Mouse (Mus musculus): Measurements from ENCODE around the gene Nelfcd. TPM values are rescaled to one million over a fixed set of nuclear protein-coding genes. Genes with fewer than 3 reads are reported as not detected.

The Nelfcd gene
- total and polyA plus RNA-seq, 3 experiments = 43.6 to 45.0 (median 44.9) TPM

DNA sequence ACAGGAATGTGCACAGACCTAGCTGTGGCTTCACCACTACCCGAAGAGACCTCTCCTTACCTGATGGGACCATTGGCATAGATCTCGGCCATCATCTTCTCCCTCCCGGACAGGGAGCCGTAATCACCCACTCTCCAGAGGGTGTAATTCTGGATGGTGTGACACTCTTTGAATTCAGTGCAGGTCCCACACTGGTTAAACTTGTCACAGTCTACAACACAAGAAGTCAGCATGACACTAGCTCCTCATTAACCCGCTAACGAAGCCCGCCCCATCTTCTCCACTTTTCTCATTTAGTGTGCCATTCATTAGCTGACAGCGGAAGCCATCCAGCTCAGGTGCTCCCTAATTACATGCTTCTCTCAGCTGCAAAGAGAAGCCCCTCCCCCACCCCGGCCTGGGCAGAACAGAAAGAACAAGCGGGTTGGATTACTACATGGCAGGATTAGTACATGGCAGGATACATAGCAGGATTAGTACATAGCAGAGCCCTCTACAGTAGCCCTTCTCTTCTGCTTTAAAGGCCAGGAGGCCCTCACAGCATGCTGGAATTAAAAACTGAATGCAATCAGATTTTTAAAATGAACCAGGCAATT, 13.5 kb downstream of the Nelfcd start:
- DNase-seq (ENCODE audit: low spot score) (no peak), ATAC-seq (ENCODE audit: extremely low read depth, insufficient number of reproducible peaks, low FRiP score, poor library complexity, severe bottlenecking) (no peak)
- no peaks in the 10 kb centered on the region for H3K9me3 ChIP-seq (replicated peaks)
- 0 out of 2 replicates have a peak, but pooled peaks cover 3% of the 10 kb centered on the region for H3K4me1 ChIP-seq (ENCODE audit: insufficient read depth, low read depth, low read length)
- TF ChIP-seq CTCF (IDR thresholded peaks at IDR 0.05; ENCODE audit: low read depth, low read length) = no peak
- TF ChIP-seq POLR2AphosphoS5 (IDR thresholded peaks at IDR 0.05; ENCODE audit: insufficient replicate concordance, low read depth, low read length) = no peak
- TF ChIP-seq TAL1 (conservative IDR thresholded peaks at IDR 0.05; ENCODE audit: low read depth, low read length) = no peak
- no peak for TF ChIP-seq GATA1 (IDR thresholded peaks at IDR 0.05; ENCODE audit: borderline replicate concordance, low read length)
- no peak for TF ChIP-seq GATA2 (IDR thresholded peaks at IDR 0.05; ENCODE audit: borderline replicate concordance, low read depth, low read length)
- H3K36me3 ChIP-seq (replicated peaks) = peaks cover 84% of the 10 kb centered on the region
- no peaks in the 10 kb centered on the region for H3K27me3 ChIP-seq (ENCODE audit: insufficient read depth, low read length)
- H3K4me3 ChIP-seq (ENCODE audit: low read depth, low read length) = no peak overlapping the region

DNA sequence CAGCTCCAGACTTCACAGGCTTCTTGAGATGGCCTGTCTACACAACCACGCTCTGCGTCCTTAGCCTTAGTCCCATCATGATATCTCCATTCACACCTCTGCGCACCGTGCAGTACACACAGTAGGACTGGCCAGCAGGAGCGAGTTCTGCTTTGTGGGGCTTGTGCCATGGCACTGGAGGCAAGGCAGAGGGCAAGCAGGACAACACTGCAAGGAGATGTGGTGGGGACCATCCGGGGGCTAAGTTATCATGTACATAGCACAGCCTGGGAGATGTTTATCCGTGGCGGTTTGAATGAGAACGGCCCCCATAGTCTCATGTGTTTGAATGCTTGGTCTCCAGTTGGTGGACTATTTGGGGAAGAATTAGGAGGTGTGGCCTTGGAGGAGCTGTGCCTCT, 19.3 kb downstream of the Nelfcd start:
- no peak for ATAC-seq (ENCODE audit: extremely low read depth, insufficient number of reproducible peaks, low FRiP score, poor library complexity, severe bottlenecking)
- Histone ChIP-seq H3K4me1 (ENCODE audit: insufficient read depth, low read depth, low read length) (peaks cover 26% of the 10 kb centered on the region), H3K9me3 (replicated peaks) (no peaks in the 10 kb centered on the region), H3K36me3 (replicated peaks) (peaks cover 64% of the 10 kb centered on the region), H3K27me3 (ENCODE audit: insufficient read depth, low read length) (peaks cover 21% of the 10 kb centered on the region; the same call in 1 of the 2 replicates), H3K4me3 (ENCODE audit: low read depth, low read length) (no peak overlapping the region)
- TF ChIP-seq TAL1 (conservative IDR thresholded peaks at IDR 0.05; ENCODE audit: low read depth, low read length) = no peak
- no peak for TF ChIP-seq POLR2AphosphoS5 (IDR thresholded peaks at IDR 0.05; ENCODE audit: insufficient replicate concordance, low read depth, low read length)
- DNase-seq (ENCODE audit: low spot score) = no peak

DNA sequence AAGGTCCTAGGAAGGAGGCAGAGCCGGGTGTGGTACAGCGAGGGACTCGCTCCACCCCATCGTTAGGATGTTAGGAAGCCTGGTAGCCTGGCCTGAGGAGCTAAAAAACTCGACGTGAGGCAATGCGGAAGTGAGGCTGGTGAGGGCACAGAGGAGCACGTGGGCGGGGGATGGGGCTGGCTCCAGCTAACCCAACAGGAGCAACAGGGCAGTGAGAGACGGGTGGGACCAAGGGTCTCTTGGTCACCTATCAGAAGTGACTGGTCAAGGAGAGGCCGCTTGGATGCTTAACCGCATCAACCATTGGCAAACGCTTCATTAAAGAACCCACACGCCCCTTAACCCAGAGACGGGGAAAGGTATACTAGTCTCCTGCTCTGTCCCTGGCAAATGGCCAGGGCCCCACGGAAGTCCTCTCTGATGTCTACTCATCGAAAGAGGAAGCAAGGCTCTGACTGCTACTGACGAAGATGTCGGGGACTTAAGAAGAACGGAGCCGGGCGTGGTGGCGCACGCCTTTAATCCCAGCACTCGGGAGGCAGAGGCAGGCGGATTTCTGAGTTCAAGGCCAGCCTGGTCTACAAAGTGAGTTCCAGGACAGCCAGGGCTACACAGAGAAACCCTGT, 20.6 kb downstream of the Nelfcd start:
- Histone ChIP-seq H3K27me3 (ENCODE audit: insufficient read depth, low read length) (peaks cover 24% of the 10 kb centered on the region), H3K36me3 (replicated peaks) (peaks cover 56% of the 10 kb centered on the region), H3K4me3 (ENCODE audit: low read depth, low read length) (no peak overlapping the region), H3K4me1 (ENCODE audit: insufficient read depth, low read depth, low read length) (peaks cover 26% of the 10 kb centered on the region), H3K9me3 (replicated peaks) (no peaks in the 10 kb centered on the region)
- ATAC-seq (ENCODE audit: extremely low read depth, insufficient number of reproducible peaks, low FRiP score, poor library complexity, severe bottlenecking) = no peak
- no peak for DNase-seq (ENCODE audit: low spot score)
- TF ChIP-seq TAL1 (conservative IDR thresholded peaks at IDR 0.05; ENCODE audit: low read depth, low read length) = no peak
- no peak for TF ChIP-seq GATA2 (IDR thresholded peaks at IDR 0.05; ENCODE audit: borderline replicate concordance, low read depth, low read length)
- no peak for TF ChIP-seq POLR2AphosphoS5 (IDR thresholded peaks at IDR 0.05; ENCODE audit: insufficient replicate concordance, low read depth, low read length)

DNA sequence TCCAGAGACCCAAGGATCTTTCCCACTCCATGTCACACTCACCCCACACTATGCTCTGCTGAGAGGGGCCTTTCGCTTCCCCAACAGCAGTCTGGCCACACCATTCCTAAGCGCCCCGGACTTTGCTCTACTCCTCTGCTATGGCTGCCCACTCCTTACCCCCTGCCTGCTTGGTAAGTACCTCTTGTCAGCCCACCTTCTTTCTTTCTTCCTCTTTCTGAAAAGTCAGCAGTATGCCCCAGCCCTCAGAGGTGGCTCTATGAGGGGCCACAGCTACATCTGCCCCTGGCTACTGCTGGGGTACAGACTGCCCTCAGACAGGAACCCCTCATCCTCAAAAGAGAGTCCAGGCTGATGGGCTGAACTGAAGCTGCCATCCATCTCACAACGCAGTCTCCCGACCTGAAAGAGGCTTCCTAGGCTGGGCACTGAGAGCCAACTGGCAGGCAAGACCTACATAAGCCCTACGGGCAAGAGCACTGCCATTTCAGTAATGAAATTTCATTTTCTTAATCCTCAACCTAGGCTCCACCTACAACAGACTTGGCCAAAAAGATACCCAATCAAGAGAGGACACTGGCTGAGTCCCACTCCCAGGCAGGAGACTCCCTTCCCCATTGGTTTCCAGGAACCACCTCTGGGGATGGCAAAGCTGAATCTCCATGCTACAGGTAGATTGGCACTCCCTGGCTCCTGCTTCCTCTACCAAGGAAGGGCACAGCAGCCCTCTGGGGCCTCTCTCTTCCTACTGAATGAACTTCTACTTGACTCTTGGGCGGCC, 21.5 kb downstream of the Nelfcd start:
- no peak for TF ChIP-seq GATA1 (IDR thresholded peaks at IDR 0.05; ENCODE audit: borderline replicate concordance, low read length)
- no peak for TF ChIP-seq POLR2AphosphoS5 (IDR thresholded peaks at IDR 0.05; ENCODE audit: insufficient replicate concordance, low read depth, low read length)
- TF ChIP-seq TAL1 (conservative IDR thresholded peaks at IDR 0.05; ENCODE audit: low read depth, low read length) = no peak
- no peak for TF ChIP-seq CTCF (IDR thresholded peaks at IDR 0.05; ENCODE audit: low read depth, low read length)
- TF ChIP-seq GATA2 (IDR thresholded peaks at IDR 0.05; ENCODE audit: borderline replicate concordance, low read depth, low read length) = no peak
- H3K4me1 ChIP-seq (ENCODE audit: insufficient read depth, low read depth, low read length) = peaks cover 26% of the 10 kb centered on the region
- no peak overlapping the region for H3K4me3 ChIP-seq (ENCODE audit: low read depth, low read length)
- peaks cover 54% of the 10 kb centered on the region for H3K36me3 ChIP-seq (replicated peaks)
- no peak for DNase-seq (ENCODE audit: low spot score)
- H3K9me3 ChIP-seq (replicated peaks) = no peaks in the 10 kb centered on the region
- peaks cover 28% of the 10 kb centered on the region for H3K27me3 ChIP-seq (ENCODE audit: insufficient read depth, low read length)
- ATAC-seq (ENCODE audit: extremely low read depth, insufficient number of reproducible peaks, low FRiP score, poor library complexity, severe bottlenecking) = no peak

DNA sequence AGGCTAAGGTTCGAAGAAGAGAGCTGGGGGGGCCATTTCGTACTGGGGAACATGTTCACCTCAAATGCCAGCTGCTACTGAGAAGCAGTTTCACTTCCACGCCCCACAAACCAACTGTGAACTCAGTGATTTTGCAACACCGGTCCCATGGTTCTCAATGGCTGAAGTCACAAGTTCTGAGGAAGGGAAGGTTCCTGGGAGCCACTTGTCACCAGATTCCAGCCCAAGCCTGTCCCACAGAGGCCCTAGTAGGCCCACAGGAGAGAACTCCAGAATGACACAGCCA, 22.0 kb downstream of the Nelfcd start:
- no peak for ATAC-seq (ENCODE audit: extremely low read depth, insufficient number of reproducible peaks, low FRiP score, poor library complexity, severe bottlenecking)

DNA sequence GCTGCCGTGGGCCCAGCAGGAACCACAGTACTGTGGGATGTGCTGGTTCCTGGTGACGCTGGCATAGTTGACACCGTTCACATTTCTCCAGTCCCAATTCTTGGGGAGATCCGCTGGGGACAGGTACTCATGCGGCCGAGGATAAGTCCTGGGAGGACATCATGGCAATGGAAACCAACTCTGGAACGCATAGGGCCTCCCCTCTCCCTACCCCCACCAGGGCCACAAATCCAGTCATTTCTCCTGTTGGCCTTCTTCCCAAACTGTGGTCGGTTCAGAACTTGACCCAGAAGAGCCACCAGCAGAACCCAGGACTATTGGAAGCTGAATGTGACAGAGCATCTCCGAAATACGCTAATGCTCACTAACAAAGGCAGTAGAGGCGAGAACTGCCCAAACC, 22.6 kb downstream of the Nelfcd start:
- no peak for ATAC-seq (ENCODE audit: extremely low read depth, insufficient number of reproducible peaks, low FRiP score, poor library complexity, severe bottlenecking)
- Histone ChIP-seq H3K36me3 (replicated peaks) (peaks cover 45% of the 10 kb centered on the region), H3K4me1 (ENCODE audit: insufficient read depth, low read depth, low read length) (peaks cover 28% of the 10 kb centered on the region), H3K27me3 (ENCODE audit: insufficient read depth, low read length) (peaks cover 33% of the 10 kb centered on the region), H3K4me3 (ENCODE audit: low read depth, low read length) (peak overlapping the region; percentile 77), H3K9me3 (replicated peaks) (no peaks in the 10 kb centered on the region)
- TF ChIP-seq POLR2AphosphoS5 (IDR thresholded peaks at IDR 0.05; ENCODE audit: insufficient replicate concordance, low read depth, low read length) (no peak), GATA2 (IDR thresholded peaks at IDR 0.05; ENCODE audit: borderline replicate concordance, low read depth, low read length) (no peak), TAL1 (conservative IDR thresholded peaks at IDR 0.05; ENCODE audit: low read depth, low read length) (no peak), CTCF (IDR thresholded peaks at IDR 0.05; ENCODE audit: low read depth, low read length) (no peak), GATA1 (IDR thresholded peaks at IDR 0.05; ENCODE audit: borderline replicate concordance, low read length) (no peak)
- no peak for DNase-seq (ENCODE audit: low spot score)

More for the DNA sequence above, 22.0 kb downstream of the Nelfcd start:
- peaks cover 31% of the 10 kb centered on the region for H3K27me3 ChIP-seq (ENCODE audit: insufficient read depth, low read length)
- TF ChIP-seq CTCF (IDR thresholded peaks at IDR 0.05; ENCODE audit: low read depth, low read length) (no peak), GATA1 (IDR thresholded peaks at IDR 0.05; ENCODE audit: borderline replicate concordance, low read length) (no peak), TAL1 (conservative IDR thresholded peaks at IDR 0.05; ENCODE audit: low read depth, low read length) (no peak), POLR2AphosphoS5 (IDR thresholded peaks at IDR 0.05; ENCODE audit: insufficient replicate concordance, low read depth, low read length) (no peak), GATA2 (IDR thresholded peaks at IDR 0.05; ENCODE audit: borderline replicate concordance, low read depth, low read length) (no peak)
- H3K4me3 ChIP-seq (ENCODE audit: low read depth, low read length) = peak overlapping the region; percentile 77; the same call in 1 of the 2 replicates
- DNase-seq (ENCODE audit: low spot score) = no peak
- H3K4me1 ChIP-seq (ENCODE audit: insufficient read depth, low read depth, low read length) = peaks cover 28% of the 10 kb centered on the region
- peaks cover 49% of the 10 kb centered on the region for H3K36me3 ChIP-seq (replicated peaks)
- H3K9me3 ChIP-seq (replicated peaks) = no peaks in the 10 kb centered on the region
